Mouse (Mus musculus) splenic B cell, adult 2 months (primary cell): ENCODE data around the gene Cdk1.

Source experiments
- DNase-seq: peaks from one replicate; pipeline ENCODE4 v3.0.0-alpha.2; 2011; ENCODE audit warnings: low read depth, low spot score
- H3K27me3 ChIP-seq: 2 replicates; pipeline ENCODE4 v1.6.1; 2012; ENCODE audit warnings: mild to moderate bottlenecking, low read length, moderate library complexity, mixed read lengths; ENCODE audit not compliant: control insufficient read depth, poor library complexity, insufficient read depth, severe bottlenecking
- H3K36me3 ChIP-seq: 2 replicates; pipeline ENCODE4 v1.6.1; 2012; ENCODE audit warnings: mild to moderate bottlenecking, low read length, moderate library complexity, mixed read lengths; ENCODE audit not compliant: control insufficient read depth, poor library complexity, insufficient read depth, severe bottlenecking

Gene Cdk1

DNA sequence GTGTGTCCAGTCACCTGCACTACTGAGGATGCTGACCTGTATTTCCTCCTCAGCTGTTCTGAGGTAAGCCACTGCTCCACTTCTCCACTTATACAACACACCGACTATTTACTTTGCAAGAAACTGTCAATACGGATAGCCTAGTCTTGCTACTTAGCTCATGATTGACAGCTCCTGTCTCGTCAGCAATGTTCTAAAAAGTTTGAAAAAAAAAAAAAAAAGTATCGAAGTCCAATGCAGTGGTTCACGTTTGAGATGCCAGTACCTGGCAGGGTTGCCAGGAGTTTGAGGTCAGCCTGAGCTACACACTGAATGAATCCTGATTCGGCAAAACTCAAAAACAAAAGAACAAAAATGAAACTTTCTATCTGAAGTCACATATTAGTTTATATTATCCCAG is 21.5 kb downstream of the Cdk1 start:
- no peak for DNase-seq
- no peaks in the 10 kb centered on the region for H3K27me3 ChIP-seq
- no peaks in the 10 kb centered on the region for H3K36me3 ChIP-seq

DNA sequence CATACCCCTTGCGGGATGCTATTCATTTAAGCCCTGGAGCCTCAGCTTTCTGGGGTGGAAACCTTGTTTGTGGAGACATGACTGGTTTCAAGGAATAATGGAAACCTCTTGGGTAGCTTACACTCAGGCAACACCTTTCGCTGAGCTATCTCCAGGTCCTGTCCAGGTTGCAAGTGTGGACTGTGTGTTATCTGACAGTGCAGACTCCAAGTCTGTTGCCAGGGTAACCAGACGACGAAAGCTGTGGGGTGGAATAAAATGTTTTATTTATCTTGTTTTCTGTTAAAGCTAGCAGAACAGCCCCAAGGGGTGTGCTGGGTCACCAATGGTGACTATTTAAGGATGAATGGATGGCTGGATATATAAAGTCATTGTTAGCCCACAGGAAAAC is 24.1 kb downstream of the Cdk1 start:
- Histone ChIP-seq H3K36me3 (no peaks in the 10 kb centered on the region), H3K27me3 (no peaks in the 10 kb centered on the region)
- DNase-seq, result no peak

GRCm38 (mm10) chr10:69328029-69328655 is 24.6 kb downstream of the Cdk1 start:
- Histone ChIP-seq H3K36me3 (no peaks in the 10 kb centered on the region), H3K27me3 (no peaks in the 10 kb centered on the region)
- DNase-seq, result no peak

DNA sequence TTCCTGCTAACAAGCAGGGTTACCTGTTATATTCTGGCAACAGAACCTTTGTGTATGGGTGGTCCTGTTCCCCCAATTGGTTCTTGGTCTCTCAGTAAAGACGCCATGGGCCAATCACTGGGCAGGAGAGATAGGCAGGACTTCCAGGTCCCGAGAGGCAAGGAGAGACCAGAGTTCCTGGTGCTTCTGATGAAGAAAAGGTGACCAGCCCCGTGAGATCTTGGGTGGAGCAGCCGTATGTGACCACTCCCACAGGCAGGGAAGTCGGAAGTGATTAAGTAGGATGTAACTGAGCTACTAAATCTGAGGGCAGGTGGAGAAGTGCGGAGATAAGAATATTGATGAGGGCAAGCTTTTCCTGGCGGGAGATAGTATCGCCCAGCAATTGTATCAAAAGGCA is 25.4 kb downstream of the Cdk1 start:
- Histone ChIP-seq H3K36me3 (no peaks in the 10 kb centered on the region), H3K27me3 (no peaks in the 10 kb centered on the region)
- DNase-seq, result no peak

DNA sequence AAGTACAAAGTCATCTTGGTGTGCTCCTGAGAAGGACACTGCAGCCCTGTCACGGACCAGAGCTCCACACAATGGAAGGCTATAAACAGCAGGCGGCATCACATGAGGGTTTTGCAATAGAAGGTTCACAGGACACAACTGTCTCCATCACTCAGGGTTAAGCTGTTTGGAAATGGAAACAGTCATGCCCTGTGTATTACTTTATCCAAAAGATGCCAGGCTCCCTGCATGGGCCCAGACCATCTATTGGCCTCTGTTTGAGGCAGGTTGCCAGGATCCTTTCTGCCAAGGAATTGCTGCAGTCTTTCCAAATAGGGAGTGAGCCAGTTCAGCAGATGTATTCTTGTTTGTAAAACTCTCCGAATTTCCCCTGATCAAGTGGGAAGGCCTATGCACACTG is 26.3 kb downstream of the Cdk1 start:
- H3K27me3 ChIP-seq, result no peaks in the 10 kb centered on the region
- H3K36me3 ChIP-seq, result no peaks in the 10 kb centered on the region
- DNase-seq, result no peak

- no peak for DNase-seq
- Histone ChIP-seq H3K36me3 (no peaks in the 10 kb centered on the region), H3K27me3 (no peaks in the 10 kb centered on the region)
Observed at GRCm38 (mm10) chr10:69324816-69325215, 27.9 kb downstream of the Cdk1 start.

DNA sequence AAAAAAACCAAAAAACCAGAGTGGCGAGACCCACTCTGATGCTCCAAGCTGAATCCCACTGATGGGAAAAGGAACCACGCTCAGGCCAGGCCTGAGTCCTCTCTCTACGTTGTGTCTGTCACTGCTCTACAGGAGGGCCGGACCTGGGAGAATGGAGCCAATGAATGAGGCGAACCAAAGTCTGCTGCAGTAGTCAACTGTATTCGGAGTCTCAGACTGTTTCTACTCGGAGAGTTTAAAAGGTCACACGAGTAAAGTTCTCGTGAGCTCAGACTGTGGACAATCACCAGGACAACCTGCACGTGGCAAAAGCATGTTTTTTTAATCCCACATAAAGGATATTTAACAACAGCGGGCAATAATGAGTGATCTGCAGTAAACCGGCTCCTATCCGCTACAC is 28.8 kb downstream of the Cdk1 start:
- no peak for DNase-seq
- Histone ChIP-seq H3K36me3 (no peaks in the 10 kb centered on the region), H3K27me3 (no peaks in the 10 kb centered on the region)

- H3K36me3 ChIP-seq, result no peaks in the 10 kb centered on the region
- no peaks in the 10 kb centered on the region for H3K27me3 ChIP-seq
- no peak for DNase-seq
Observed at GRCm38 (mm10) chr10:69321519-69322035, 31.2 kb downstream of the Cdk1 start.

DNA sequence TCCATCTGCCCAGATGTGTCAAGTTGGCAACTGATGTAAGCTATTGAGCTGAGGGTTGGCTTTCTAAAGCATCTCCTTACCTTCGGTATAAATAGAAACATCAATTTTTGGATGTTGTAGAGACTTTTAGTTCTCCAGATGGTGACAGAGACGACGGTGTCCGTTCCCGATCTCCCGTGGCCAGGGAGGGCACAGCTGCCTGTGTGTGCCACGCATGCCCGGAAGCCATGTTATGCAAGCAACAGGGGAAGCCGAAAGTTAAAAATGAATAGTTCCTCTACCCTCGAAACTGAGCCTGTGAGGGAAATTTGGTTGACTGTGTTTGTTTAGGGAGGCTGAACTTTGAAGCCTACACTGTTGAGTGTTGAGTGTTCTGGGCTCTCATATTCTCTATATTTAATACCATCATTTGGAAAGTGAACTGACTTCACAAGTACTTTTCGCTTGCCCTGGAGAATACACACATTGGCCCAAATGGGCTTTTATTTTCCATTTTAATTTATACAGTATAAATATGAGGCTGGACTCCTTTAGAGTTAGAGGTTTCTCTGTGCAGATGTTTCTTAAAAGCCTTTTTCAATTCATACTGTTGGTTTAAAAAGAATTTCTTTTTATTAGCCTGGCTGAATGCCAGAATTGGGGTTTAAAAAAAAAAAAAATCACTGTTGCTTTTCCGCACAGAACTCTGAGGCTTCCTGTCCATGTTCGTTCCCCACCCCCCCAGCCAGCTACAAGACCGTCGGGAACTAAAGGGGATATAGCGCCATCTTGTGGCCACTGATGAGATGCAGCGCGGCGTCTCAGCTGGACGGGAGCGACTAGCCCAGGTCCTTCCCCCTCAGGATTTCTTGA is 31.8 kb downstream of the Cdk1 start:
- Histone ChIP-seq H3K36me3 (no peaks in the 10 kb centered on the region), H3K27me3 (no peaks in the 10 kb centered on the region)
- DNase-seq, result peak; percentile 85

DNA sequence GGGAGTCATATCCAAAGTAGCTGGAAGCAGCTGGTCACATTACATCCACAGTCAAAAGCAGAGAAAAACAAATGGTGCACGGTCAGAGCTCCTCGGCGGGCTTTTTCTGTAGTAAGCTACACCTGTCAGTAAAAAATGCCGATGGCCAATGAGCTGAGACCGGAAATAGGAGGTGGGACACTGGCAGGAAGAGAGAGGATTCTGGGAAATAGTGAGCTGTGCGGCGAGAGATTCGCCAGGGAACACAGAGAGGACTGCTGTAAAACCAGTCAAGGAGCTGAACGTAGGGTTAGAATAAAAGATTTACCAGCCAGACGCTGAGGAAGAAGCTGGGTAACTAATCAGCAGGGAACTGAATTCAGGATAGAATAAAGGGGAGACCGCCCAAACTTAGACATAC is 34.2 kb downstream of the Cdk1 start:
- DNase-seq, result no peak
- H3K27me3 ChIP-seq, result no peaks in the 10 kb centered on the region
- H3K36me3 ChIP-seq, result no peaks in the 10 kb centered on the region

GRCm38 (mm10) chr10:69313944-69314343 is 38.8 kb downstream of the Cdk1 start:
- H3K36me3 ChIP-seq, result no peaks in the 10 kb centered on the region
- DNase-seq, result no peak
- H3K27me3 ChIP-seq, result no peaks in the 10 kb centered on the region

GRCm38 (mm10) chr10:69311867-69312266 is 40.9 kb downstream of the Cdk1 start:
- no peaks in the 10 kb centered on the region for H3K36me3 ChIP-seq
- no peak for DNase-seq

GRCm38 (mm10) chr10:69309109-69309508 is 43.6 kb downstream of the Cdk1 start:
- no peaks in the 10 kb centered on the region for H3K27me3 ChIP-seq
- no peaks in the 10 kb centered on the region for H3K36me3 ChIP-seq
- no peak for DNase-seq

More at GRCm38 (mm10) chr10:69311867-69312266, 40.9 kb downstream of the Cdk1 start:
- H3K27me3 ChIP-seq, result no peaks in the 10 kb centered on the region

- Histone ChIP-seq H3K36me3 (no peaks in the 10 kb centered on the region), H3K27me3 (no peaks in the 10 kb centered on the region)
- peak; percentile 80 for DNase-seq
Observed at GRCm38 (mm10) chr10:69307067-69307466, 45.7 kb downstream of the Cdk1 start.

DNA sequence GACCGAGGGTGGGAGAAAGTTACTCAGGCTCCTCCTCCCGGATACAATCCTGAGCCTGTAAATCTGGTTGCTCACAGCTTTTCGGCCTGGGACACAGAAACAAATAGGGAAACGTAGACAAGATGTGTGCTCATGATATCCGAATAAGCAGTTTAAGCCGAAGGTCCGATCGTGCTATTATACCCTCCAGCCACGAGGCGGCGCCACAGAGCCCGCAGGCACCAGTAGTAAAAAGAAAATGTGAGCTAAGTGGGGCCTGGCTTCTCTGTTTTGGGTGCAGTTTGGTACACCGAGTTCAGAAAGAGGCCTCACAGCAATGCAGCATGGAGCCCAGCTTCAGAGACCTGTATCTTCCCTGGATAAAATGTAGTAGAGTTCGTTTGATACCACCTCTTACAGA is 46.5 kb downstream of the Cdk1 start:
- peak; percentile 70 for DNase-seq

More for the DNA sequence above, 46.5 kb downstream of the Cdk1 start:
- H3K36me3 ChIP-seq, result no peaks in the 10 kb centered on the region
- no peaks in the 10 kb centered on the region for H3K27me3 ChIP-seq
